Mouse (Mus musculus) cerebellum, adult 2 months (tissue): ENCODE measurements around the gene Rrh. TPM values are rescaled to one million over a fixed set of nuclear protein-coding genes. Genes with fewer than 3 reads are reported as not detected.

Experiments
- DNase-seq, 2 experiments: peaks; one replicate each; pipeline ENCODE4 v3.0.0; 2021
- H3K27ac ChIP-seq: fragments of 200-500 bp; 2 replicates; pipeline ENCODE4 v1.5.1; 2012; ENCODE audit warnings: low read length, control low read depth, inconsistent platforms; ENCODE audit not compliant: insufficient read depth
- H3K27me3 ChIP-seq: fragments of 200-500 bp; 2 replicates; pipeline ENCODE4 v1.6.1; 2012; ENCODE audit warnings: inconsistent platforms, mild to moderate bottlenecking, low read length, moderate library complexity; ENCODE audit not compliant: control insufficient read depth, insufficient read depth
- H3K4me1 ChIP-seq: fragments of 200-500 bp; 2 replicates; pipeline ENCODE4 v1.6.1; 2011; ENCODE audit warnings: low read length; ENCODE audit not compliant: control insufficient read depth, insufficient read depth
- H3K4me3 ChIP-seq: fragments of 200-500 bp; replicated peaks from 2 replicates; pipeline ENCODE3; 2011; ENCODE audit warnings: mild to moderate bottlenecking, low read depth, low read length, control low read depth; ENCODE audit not compliant: insufficient read depth
- CTCF ChIP-seq: fragments of 200-500 bp; IDR thresholded peaks from 2 replicates; pipeline ENCODE4 v1.5.1; 2011; ENCODE audit warnings: low read depth, mild to moderate bottlenecking, control low read depth, low read length, moderate library complexity, borderline replicate concordance; ENCODE audit not compliant: insufficient read depth
- POLR2A ChIP-seq: fragments of 200-500 bp; IDR thresholded peaks from 2 replicates; pipeline ENCODE4 v1.6.1; 2011; ENCODE audit warnings: low read length, control low read depth, borderline replicate concordance; ENCODE audit not compliant: insufficient read depth
- WGBS: fragments of 180-500 bp; shearing (Covaris S2); methylation state at CpG from one replicate; pipeline ENCODE4 v1.1.7; 2018; 5-methylcytosine and 5-hydroxymethylcytosine counted together
- polyA plus RNA-seq: library from polyadenylated mRNA; depleted of rRNA; stranded (reverse); fragments of >200 nt; gene quantifications from 2 replicates; pipeline ENCODE4 v1.2.3, GENCODE M21; 2012

Gene Rrh
- polyA plus RNA-seq, 1 experiment = 0.77 TPM

DNA sequence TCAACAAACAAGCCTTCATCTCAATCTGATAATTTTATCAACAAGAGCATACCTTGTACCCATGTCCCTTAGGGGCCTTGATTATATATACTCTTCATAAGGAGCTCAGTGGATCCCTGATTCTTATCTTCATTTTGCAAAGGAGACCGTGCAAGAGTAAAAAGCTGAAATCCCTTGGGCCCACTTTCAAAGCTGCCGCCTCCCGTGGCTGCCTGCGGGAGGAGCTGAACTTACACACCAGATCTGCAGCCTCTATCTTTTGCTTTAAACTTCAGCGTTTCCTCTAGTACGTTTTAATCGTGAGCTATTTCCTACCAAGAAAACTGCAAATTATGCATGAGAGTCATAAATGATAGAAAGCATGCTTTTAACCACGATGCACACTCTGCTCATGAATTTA lies 651 bp downstream of the Rrh start:
- no peaks in the 10 kb centered on the region for H3K4me1 ChIP-seq
- no peak overlapping the region for H3K27ac ChIP-seq
- DNase-seq = no peak
- no peak for TF ChIP-seq CTCF
- TF ChIP-seq POLR2A = no peak
- WGBS = 69% methylated on average over 8 of the region's 8 CpGs
- no peak overlapping the region for H3K4me3 ChIP-seq
- no peaks in the 10 kb centered on the region for H3K27me3 ChIP-seq

DNA sequence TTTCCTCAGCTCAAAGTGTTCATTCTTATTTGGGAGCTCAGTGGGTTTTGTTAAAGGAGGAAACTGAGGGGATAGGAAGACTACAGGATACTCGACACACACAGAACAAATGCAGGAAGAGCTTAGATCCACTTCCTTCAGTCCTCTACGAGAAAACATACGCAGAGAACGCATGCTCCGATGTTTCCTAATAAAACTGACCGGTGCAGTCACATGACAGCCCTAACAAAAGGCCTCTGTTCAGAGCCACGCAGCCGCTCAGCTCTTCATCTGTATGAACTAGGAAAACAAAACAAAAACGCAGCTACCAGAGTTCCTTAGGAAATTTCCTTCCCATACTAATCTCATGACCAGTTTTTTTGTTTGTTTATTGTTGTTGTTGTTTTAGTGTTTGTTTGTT lies 1.5 kb downstream of the Rrh start:
- Histone ChIP-seq H3K4me3 (no peak overlapping the region), H3K27ac (no peak overlapping the region; the same call in 1 of the 2 replicates), H3K27me3 (no peaks in the 10 kb centered on the region), H3K4me1 (no peaks in the 10 kb centered on the region)
- TF ChIP-seq POLR2A (no peak), CTCF (no peak)
- DNase-seq = no peak
- 76% methylated on average over 9 of the region's 9 CpGs for WGBS

DNA sequence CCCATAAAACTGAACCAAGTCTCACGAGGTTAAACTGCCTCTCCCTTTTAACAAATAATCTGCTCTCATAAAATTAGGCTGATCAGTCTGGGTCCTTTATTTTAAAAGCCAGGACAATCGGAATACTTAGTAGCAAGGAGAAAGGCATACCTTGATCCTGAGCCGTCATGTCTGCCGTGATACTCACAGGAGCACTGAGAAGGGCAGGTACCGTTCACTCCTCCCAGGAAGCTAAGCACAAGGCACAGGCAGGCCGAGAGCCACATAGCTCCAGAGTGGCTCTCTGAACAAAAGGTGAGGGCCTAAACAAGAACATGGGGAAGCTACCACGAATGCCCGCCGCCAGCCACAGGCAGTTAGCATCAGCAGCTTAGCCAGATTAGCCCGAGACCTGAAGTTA lies 18.6 kb downstream of the Rrh start, which contains the start of gene Lrit3:
Gene Lrit3 (minus strand): TSS at position 266 of the 400 bp plus-strand sequence.
- Histone ChIP-seq H3K4me3 (no peak within 1 kb of the TSS), H3K27me3 (no peaks in the 10 kb centered on the region), H3K27ac (no peak within 1 kb of the TSS), H3K4me1 (no peaks in the 10 kb centered on the region)
- WGBS = 84% methylated on average over 10 of the region's 10 CpGs
- no peak for DNase-seq
- TF ChIP-seq CTCF (no peak), POLR2A (no peak)

DNA sequence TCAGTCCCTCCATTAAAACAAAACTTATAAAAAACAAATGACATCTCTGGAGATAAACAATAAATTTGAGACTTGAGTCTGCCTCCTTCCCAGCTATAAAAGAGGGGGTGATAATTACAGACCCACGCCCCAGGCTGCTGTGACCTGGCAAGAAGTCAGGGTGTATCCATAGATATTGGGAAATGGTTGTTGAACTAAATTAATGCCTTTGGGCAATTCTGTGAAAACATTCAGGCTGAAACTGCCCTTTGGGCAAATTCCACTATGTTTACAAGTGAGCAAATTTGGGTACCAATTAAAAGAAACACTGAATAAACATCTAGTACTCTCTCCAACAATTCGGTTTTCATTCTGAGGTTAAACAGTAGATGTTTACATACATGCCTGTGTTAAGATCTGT lies 23.4 kb downstream of the Rrh start:
- no peak overlapping the region for H3K27ac ChIP-seq
- TF ChIP-seq CTCF (no peak), POLR2A (no peak)
- H3K27me3 ChIP-seq = no peaks in the 10 kb centered on the region
- no peaks in the 10 kb centered on the region for H3K4me1 ChIP-seq
- H3K4me3 ChIP-seq = no peak overlapping the region
- 87% methylated on average over 2 of the region's 2 CpGs for WGBS
- DNase-seq = no peak

DNA sequence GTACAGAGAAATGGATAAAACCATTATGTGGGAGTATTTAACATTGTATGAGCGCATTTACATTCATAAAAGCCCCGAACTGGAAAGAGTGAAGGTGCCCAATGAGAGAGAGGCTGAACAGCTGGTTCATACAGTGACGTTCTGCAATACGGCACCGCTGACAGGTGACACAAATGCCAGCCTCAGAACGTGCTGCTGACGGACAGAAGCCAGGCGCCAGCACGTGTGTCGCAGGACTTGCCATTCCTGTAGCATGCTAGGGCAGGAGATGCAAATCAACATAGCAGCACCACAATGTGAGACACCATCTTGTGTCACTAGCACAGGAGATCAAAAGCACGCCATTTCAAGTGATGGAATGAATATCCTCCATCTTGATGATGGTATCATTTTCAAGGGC lies 23.8 kb downstream of the Rrh start:
- TF ChIP-seq POLR2A = no peak
- TF ChIP-seq CTCF = no peak
- H3K4me1 ChIP-seq = no peaks in the 10 kb centered on the region
- no peak overlapping the region for H3K4me3 ChIP-seq
- no peaks in the 10 kb centered on the region for H3K27me3 ChIP-seq
- WGBS = 80% methylated on average over 11 of the region's 11 CpGs
- DNase-seq = no peak
- no peak overlapping the region for H3K27ac ChIP-seq

DNA sequence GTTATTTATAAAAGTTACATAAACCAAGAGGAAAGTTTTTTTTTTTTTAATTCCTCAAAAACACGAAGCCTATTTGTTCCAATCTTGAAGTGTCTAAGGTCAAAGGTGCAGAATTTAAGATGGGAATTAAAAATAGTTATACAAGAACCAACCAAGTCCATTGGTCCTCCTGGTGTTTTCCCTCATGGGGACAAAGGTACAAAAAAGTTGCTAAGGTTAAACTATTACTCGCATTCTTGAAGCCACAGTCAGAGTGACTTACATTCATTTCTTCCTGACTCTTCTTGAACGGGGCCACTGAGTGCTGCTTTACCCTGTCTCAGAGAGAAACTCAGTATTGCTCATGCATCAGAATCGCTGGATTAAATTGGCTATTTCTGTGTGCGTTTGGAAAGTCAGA lies 25.0 kb downstream of the Rrh start:
- Histone ChIP-seq H3K4me1 (no peaks in the 10 kb centered on the region), H3K27me3 (no peaks in the 10 kb centered on the region)
- 78% methylated on average over 5 of the region's 5 CpGs for WGBS

DNA sequence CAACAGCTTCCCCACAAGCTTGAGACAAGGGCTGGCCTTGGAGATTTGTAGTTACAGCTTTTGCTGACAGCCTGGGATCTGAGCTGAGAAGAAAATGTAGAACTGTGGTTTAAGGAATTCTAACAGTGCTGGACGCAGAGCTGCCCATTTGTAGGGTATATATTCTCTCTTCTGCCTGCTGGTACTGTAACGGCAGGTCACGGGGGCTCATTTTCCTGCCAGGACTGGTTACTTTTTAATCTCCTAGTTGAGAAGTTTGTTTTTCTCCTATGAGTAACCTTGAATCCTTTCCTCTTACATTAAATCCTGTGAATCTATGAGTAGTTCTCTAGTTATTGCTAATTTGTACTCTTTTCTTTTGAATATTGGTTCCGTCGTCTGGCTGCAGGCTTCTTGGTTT lies 28.6 kb downstream of the Rrh start:
- DNase-seq = no peak
- Histone ChIP-seq H3K27ac (no peak overlapping the region), H3K4me1 (no peaks in the 10 kb centered on the region), H3K27me3 (no peaks in the 10 kb centered on the region), H3K4me3 (no peak overlapping the region)
- no peak for TF ChIP-seq CTCF
- TF ChIP-seq POLR2A = no peak
- WGBS = 83% methylated on average over 5 of the region's 5 CpGs

More for the DNA sequence above, 25.0 kb downstream of the Rrh start:
- TF ChIP-seq CTCF = no peak
- TF ChIP-seq POLR2A = no peak
- Histone ChIP-seq H3K27ac (no peak overlapping the region), H3K4me3 (no peak overlapping the region)
- no peak for DNase-seq

DNA sequence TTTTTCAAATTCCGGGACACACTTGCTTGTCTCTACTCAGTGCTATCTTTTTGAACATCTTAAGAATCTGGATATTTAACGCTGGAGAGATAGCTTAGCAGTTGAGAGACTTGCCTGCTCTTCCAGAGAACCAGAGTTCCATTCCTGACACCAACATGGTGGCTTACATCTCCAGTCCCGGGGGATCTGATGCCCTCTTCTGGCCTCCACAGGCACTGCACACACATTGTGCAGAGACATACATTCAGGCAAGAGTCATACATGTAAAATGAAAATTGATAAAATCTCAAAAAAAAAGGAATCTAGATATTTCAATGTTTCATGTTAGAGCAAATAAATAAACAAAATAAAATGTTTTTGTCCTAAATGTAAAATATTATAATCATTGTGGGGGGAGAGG lies 39.6 kb downstream of the Rrh start:
- WGBS = 93% methylated on average over 3 of the region's 3 CpGs
- TF ChIP-seq POLR2A (no peak), CTCF (no peak)

DNA sequence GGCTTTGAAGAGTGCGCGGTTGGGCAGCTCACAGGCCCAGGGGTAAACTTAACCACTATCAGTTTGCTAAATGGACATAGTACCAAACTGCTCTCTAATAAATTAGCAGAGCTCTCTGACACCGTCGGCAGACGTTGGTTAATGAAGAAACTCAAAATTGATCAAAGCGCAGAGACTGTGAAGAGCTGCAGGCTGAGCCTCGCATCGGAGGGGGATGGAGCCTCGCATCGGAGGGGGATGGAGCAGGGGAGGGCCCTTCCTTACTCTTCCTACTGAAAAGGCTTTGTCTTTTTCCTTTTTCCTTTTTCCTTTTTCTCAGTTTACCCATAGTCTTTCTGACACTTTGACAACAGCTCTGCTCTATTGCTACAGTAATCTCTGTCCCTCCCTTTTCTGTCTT lies 41.0 kb downstream of the Rrh start:
- Histone ChIP-seq H3K27me3 (no peaks in the 10 kb centered on the region), H3K27ac (no peak overlapping the region), H3K4me3 (no peak overlapping the region), H3K4me1 (no peaks in the 10 kb centered on the region)
- no peak for DNase-seq
- 52% methylated on average over 10 of the region's 10 CpGs for WGBS
- TF ChIP-seq POLR2A (no peak), CTCF (no peak)

More for the DNA sequence above, 39.6 kb downstream of the Rrh start:
- Histone ChIP-seq H3K27me3 (no peaks in the 10 kb centered on the region), H3K4me1 (no peaks in the 10 kb centered on the region), H3K27ac (no peak overlapping the region), H3K4me3 (no peak overlapping the region)
- no peak for DNase-seq
